26 mouse cellular contexts compared by ENCODE assay signal in the genomic region with DNA sequence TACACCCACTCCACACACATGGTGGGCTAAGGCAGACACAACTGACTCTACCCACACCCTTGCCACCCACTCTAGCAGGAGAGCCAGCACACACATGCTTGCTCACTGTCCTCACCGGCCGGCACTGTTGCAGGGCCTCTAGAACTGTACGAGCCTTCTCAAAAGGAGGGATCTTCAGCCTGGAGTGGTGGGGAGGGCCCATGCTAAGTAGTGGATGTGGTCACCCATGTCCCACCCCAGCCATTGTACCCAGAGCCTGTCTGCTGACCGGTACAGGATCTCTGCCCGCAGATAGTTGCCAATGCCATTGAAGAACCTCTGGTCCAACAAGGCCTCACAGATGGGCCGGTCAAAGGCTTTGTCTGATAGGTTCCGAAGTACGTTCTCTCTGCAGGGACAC.
"Had no signal": no experiment of that assay in that cellular context is flagged by ENCODE, and none has a peak within 500 bp of the region (broad histone marks: within the 10 kb centered on the region; RNA-seq: fewer than 3 reads in every experiment).

No protein-coding gene starts in this region.

- H3K4me3 ChIP-seq: gastrocnemius, adult 2 months; heart, adult 2 months; heart, embryonic 13.5 days; heart, embryonic 15.5 days; hindbrain, embryonic 10.5 days; hindbrain, embryonic 12.5 days; left cerebral cortex, adult 2 months; limb, embryonic 10.5 days; limb, embryonic 12.5 days; liver, embryonic 13.5 days; liver, embryonic 15.5 days had no signal

- H3K27ac ChIP-seq: gastrocnemius, adult 2 months; heart, adult 2 months; heart, embryonic 13.5 days; heart, embryonic 15.5 days; hindbrain, embryonic 10.5 days; hindbrain, embryonic 12.5 days; hindbrain, embryonic 14.5 days; left cerebral cortex, adult 2 months; limb, embryonic 10.5 days; limb, embryonic 12.5 days; liver, embryonic 13.5 days; liver, embryonic 15.5 days had no signal

- H3K9me3 ChIP-seq: heart, embryonic 13.5 days; heart, embryonic 15.5 days; hindbrain, embryonic 10.5 days; hindbrain, embryonic 12.5 days; limb, embryonic 10.5 days; limb, embryonic 12.5 days; liver, embryonic 13.5 days; liver, embryonic 15.5 days had no signal

- H3K9ac ChIP-seq: heart, embryonic 13.5 days; heart, embryonic 15.5 days; hindbrain, embryonic 12.5 days; hindbrain, embryonic 14.5 days; limb, embryonic 12.5 days; liver, embryonic 13.5 days; liver, embryonic 15.5 days had no signal

- H3K4me2 ChIP-seq: heart, embryonic 11.5 days; heart, embryonic 13.5 days; heart, embryonic 15.5 days; hindbrain, embryonic 12.5 days; hindbrain, embryonic 14.5 days; limb, embryonic 12.5 days; liver, embryonic 11.5 days; liver, embryonic 13.5 days; liver, embryonic 15.5 days had no signal

- ATAC-seq: hindbrain, embryonic 16.5 days; inflammation-experienced regulatory T-cells, adult 6 months; intestine, postnatal 0 days had no signal

- H3K27me3 ChIP-seq: heart, embryonic 13.5 days; heart, embryonic 15.5 days; hindbrain, embryonic 12.5 days; limb, embryonic 12.5 days; liver, embryonic 13.5 days; liver, embryonic 15.5 days had no signal

- DNase-seq: gastrocnemius, adult 2 months; gastrocnemius, postnatal 10 days; gastrocnemius, postnatal 25 days; heart, adult 2 months; heart, postnatal 4 days; kidney, adult 18-20 months; kidney, adult 8-10 months; kidney, postnatal 10 days; kidney, postnatal 25 days; kidney, postnatal 4 days; liver; liver, embryonic 13.5 days had no signal
